Mouse (Mus musculus) mouse trophoblast stem cell (cell line): ENCODE data around the gene Ddi2.

Experiments
- in situ Hi-C, 2 experiments: fragments of 300-500 bp; cut with MseI, MboI; formaldehyde crosslinking; loops; 2 replicates in 1 of 2; 3 replicates in 1 of 2; pipeline ENCODE4 v1.15.1; 2025

Ddi2 gene

DNA sequence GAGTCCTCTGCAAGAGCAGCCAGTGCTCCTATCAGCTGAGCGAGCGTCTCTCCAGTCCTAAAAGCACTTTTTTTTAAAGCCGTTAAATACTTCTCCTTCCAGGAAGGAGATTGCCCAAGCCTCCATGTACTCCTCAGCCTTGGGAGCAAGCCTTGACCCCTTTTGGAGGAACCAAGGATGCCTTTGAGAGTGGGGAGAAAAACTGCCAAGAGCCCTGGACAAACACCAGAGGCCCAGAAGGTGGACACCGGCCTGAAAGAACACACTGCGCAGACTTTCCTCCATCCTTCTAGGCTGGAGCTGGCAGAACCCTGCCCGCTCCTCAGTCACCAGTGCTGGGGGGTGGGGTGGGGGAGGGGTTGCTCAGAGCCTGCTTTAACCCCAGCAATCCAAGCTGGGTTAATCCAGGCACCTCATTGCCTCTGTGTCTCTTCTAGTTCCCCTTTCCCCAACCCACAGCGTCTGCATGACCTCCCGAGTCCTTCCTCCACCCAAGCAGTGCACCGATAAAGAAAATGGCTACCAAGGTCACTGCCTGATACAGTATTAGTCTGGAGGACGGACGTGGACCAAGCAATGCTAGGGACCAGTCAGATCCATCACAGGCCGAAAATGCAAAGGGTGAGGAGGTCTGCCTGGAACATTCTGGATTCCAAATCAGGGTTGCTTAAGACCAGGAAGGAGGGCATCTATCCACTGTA, 67.2 kb downstream of the Ddi2 start:
- in situ Hi-C loops = no loop called here

DNA sequence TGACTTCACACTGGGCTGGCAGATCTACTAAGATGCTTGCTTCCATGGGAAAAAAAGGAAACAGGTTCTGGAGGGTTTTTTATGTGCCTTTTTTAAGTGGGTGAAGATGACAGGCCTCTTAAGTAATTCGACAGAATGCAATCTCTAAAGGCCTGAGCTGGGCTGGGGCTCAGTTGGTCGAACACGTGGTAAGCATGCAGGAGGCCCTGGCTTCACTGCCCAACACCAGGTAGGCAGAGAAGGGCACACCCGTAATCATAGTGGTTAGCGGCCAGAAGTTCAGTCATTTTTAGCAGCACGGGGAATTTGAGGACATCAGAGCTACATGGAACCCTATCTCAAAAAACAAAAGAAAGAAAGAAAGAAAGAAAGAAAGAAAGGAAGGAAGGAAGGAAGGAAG, 68.7 kb downstream of the Ddi2 start:
- in situ Hi-C loops = no loop called here

DNA sequence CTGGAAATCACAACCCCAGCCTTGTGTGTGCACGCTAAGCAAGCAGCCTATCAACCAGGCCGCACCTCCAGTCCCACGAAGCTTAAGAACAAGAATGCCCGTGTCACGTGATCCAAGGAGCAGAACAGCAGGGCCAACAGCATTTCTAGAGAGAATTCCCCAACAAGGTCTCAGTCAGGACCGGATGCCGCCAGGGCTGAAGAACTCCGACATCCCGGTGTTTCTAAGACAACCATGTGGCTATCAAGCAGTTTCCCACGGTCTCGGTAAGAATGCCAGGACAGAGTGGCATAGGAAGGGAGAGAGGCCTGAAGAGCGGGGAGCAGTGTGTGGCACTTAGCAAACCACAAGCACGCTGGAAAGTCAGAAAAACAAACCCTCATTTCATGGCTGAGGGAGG, 69.4 kb downstream of the Ddi2 start:
- in situ Hi-C loops = no loop called here

DNA sequence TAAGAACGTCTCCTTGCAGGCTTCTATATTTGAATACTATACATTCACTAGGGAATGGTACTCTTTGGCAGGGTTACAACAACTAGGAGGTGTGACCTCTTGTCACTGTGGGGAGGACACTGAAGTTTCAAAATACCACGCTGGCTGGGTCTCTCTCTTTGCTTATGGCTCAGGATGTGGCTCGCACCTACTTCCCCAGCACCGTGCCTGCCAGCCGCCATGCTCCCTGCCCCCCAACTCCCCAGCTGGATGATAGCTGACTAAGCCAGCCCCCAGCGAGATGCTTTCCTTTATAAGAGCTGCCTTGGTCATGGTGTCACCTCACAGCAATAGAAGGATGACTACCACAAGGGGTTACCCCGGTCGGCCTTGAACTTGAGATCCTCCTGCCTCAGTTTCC, 70.2 kb downstream of the Ddi2 start:
- in situ Hi-C loops = no loop called here

DNA sequence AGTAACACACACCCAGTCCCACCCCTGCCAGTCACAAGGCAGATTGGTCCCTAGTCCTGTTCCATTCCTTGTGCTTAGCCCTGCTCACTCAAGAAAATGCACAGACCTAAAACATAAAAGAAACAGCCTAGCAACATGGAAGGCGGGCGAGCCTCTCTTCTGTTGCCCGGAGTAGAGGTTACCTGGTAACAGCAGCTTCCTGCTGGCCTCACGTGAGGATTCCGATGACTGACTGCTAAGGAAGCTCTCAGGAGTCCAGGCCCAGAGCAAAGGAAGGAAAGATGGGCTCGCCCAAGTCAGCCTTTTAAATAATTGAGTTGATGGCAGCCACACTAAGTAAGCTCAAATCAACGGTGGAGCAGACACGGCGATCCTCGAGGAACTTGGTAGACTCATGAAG, 71.3 kb downstream of the Ddi2 start:
- in situ Hi-C loops = no loop called here

DNA sequence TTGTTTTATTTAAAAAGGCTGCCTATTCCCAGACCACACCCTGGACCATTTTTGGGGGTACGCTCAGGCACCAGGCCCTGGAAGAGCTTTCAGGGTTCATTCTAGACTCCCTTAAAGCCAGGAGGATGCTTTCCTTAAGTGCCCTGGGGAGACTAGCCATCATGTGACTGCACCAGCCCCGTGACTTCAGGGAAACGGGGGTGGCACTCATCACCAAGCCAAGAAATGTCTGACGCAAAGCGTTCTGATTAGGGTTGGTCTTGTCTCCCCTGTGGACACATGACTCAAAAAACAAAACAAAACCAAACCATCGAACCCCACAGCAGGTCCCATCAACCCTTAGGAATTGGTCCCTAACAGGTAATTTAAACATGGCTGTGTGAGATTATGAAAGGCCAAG, 71.9 kb downstream of the Ddi2 start:
- in situ Hi-C loops = no loop called here

DNA sequence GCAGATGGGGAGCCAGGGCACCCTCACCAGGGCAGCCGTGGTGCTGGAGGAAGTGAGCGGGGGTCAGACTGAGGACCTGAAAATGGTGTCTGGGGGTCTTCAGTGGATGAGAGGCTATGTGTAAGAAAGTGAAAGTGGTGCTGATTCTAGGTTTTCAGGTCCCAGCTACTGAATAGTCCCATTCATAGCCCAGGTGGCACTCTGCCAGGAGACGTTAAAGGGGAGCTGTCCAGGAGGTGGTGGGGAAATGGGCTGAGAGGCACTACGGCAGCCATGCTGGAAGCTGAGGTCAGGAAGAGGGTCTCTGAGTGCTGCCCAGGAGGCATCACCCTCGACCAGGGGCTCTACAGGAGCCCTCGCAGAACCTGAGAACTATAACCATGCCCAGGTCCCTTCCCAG, 74.0 kb downstream of the Ddi2 start:
- in situ Hi-C loops = no loop called here

DNA sequence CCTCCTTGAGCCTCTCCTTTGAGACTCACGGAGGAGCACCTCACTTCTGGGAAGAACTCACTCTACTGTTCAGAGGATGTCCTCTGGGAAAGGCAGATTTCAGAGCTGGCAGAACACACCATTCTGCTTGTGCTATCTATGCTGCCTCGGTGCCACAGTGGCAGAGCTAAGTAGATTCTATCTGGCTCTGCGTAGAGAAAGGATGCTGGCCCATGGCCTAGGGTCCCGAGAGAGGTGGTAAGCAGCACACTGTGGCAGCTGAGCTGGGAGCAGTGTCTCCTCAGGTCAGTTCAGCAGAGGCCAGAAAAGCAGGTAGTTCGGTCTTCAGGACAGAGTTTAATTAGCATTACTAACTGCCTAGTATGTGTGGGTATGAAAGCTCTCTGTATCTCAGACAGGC, 75.0 kb downstream of the Ddi2 start:
- in situ Hi-C loops = no loop called here

DNA sequence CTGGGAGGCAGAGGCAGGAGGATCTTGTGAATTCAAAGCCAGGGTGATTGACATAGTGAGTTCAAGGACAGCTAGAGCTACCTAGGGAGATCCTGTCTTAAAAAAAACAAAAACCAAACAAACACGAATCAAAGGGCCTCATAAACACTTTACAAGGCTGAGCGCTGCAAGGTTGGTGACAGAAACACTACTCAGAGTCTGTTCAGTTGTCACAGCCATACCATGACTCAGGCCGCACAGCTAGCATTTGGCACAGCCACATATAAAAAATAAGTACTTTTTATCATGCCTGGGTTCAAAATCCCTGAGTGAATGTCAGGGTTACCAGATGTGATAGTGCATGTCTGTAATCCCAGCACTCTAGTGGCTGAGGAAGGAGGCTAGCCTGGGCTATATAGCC, 76.0 kb downstream of the Ddi2 start:
- in situ Hi-C loops = no loop called here

DNA sequence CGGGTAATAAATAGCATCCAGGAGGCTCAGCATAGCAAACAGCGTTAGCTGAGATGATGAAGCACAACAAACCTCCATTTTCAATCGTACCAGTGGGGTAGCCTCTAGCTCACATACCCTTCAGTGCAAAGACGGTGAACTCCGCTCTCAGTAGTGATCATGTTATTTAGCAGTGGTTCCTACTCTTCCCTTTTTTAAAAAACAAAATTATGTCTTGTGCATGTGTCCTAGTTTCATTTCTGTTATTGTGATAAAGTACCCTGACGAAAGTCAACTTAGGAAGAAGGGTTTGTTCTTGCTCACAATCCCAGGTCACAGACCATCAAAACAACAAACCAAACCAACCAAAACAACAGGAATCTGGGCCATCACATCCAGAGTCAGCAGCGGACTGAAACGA, 77.2 kb downstream of the Ddi2 start:
- in situ Hi-C loops = no loop called here

DNA sequence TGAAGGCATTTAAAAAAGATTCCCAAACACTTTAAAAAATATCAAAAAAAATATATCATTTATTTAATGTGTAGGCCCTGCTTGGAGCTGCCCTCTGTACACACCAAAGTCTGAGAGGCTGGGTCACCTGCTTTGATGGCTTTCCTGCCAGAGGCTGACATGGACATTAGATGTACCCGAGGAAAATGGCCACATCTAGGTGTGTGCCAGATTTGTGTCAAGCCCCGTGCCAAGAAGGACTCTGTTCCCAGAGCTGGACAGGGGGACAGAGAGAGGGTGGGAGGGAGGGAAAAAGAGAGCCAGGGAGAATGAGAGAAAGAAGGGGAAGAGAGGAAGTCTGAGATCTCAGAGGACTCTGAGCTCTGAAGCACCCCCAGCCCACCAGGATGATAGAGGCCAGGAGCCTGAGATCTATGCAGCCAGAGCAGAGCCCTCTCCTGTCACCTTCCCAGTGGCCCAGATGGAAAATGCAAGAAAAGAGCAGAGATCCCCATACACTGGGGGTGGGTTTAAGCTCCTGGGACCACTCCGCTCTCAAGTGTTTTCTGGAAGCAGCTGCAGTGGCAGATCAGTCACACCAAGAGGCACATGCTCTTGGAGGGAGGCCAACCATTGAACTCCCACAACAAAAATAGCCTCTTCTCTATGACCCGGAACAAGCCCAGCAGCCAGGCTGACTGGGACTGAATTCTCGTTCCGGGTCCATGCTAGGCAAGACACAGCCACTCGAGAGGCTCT, 79.9 kb downstream of the Ddi2 start:
- in situ Hi-C loops = no loop called here

DNA sequence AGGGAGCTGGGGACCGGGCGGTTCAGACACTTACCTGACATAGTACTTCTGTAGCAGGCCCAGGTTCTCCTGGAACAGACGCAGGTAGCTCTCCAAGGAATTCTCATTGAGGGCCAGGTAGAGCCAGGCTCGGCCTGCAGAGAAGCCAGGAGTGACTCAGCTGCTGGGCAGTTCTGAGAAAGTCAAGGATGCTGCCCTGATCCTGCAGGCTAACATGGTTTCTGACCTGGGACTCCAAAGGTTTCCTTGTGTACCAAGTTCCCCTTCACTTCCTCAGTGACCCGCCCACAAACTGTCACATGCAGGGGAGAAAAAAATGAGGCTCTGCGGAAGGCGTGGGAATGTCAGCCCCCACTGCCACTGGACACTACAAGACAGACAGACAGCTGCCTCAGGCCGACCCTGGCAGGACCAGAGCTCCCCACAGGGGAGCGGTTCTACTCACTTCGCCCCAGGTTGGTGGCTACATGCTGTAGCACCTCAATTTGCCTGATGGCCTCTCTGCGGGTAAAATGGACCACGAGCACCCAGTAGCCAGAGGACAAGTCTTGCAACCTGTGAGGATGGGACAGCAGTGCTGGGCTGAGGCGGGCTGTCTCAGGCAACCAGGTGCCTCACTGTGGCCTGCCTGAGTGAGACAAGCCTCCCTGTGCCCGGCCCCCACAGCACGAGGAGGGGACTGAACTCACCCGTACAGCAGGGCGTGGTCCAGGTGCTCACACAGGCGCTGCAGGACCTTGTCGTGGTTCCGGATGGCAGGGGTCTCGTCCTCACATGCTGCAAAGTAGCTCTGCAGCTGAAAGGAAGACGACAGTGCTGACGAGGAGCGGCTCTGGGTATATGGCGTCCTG, 81.0 kb downstream of the Ddi2 start:
- in situ Hi-C loops = no loop called here

DNA sequence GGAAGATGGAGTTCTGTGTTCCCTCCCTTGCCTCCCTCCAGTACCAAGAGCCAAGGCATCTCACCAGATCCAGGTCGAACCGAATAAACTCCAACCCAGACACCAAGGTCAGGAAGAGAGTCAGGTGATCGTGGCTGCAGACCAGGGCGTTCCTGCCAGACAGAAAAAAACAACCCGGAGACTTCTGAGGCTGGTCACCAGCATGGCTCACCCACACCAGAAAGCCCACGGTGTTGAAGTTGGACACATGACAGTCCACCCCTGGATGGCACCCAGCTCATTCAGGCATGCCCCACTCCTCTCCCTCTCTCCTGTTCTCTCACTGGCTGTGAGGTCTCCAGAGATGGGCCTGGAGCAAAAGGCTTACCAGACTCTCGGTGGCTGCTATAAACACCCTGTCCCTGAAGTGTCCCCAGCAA, 81.9 kb downstream of the Ddi2 start:
- in situ Hi-C loops = no loop called here

DNA sequence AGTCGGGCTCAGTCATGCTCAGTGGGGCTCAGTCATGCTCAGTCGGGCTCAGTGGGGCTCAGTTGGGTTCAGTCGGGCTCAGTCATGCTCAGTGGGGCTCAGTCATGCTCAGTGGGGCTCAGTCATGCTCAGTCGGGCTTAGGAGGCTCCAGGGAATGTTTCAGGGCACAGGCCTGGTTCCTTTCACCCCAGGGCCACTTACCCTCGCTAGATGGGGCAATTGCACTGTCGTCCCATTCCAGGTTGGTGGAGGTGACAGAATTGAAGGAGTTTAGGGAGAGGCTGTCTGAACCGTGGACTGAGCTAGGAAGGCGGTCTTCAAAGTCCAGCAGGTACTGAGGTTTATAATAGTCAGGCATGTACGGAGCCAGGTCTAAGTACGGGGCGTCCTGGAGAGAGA, 83.7 kb downstream of the Ddi2 start:
- in situ Hi-C loops = no loop called here

DNA sequence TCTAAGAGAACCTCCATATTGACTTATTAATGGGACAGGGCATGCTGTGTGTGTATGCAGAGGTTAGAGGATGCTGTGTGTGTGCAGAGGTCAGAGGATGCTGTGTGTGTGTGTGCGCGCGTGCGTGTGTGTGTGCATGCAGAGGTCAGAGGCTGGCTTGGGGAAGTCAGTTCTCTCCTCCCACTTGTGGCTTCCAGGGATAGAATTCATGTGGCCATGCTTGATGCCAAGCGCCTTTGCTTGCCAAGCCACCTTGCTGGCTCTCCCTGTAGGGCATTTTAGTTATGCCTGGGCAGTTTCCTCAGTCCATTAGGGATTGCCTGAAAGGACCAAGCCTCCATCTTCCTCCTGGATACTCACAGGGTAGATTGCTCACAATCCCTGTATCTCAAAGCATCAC, 86.5 kb downstream of the Ddi2 start:
- in situ Hi-C loops = no loop called here

DNA sequence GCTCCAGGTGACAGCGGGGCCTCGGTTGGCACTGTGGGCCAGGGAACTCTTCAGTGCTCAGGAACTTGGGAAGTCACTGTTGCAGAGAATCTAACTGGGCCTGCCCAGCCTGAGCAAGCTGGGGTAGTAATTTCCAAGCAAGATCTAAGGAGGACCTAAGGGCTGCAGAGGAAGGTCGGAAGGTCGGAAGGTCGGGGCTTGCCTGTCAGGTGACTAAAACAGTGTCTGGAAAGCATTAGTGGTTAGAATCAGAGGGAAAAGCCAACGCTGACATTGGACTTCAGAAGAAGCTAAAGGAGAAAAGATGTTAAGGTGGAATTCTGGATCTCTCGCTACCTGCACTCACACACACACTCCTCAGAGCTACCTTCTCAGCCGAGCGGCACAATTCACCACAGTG, 87.2 kb downstream of the Ddi2 start:
- in situ Hi-C loops = no loop called here

DNA sequence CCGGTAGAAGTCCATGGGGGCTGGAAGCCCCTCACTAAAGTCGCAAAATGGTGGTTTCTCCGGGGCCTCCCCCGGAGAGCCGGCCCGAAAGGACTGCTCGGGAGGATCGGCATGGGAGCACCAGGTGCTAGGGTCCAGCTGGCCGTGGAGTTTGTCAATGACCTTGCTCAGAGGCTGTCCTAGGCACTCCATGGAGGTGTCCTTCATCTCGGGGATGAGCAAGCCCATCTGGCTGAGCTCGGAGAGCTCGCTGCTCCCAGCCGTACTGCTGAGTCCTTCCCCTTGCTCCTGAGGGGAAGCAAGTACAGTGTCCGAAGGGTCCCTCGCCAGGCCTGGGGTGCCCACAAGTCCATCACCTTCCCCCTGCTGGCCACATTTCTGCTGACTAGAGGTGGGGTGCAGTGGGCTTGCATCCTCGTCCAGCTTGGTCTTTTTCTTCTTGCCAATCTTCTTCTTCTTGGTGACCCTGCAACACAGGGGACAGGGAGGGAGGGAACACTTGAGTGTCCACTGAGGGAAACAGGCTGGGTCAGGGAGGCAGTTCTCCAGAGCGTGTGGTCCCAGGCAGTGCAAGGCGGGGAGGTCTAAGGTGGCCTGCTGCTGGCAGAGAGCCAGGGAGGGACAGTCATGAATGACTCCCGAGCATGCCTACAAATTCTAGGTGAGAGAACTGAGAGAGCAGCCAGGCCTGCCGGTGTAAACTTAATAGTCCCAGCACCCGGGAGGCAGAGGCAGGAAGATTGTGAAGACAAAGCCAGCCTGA, 90.9 kb downstream of the Ddi2 start:
- in situ Hi-C loops = no loop called here

DNA sequence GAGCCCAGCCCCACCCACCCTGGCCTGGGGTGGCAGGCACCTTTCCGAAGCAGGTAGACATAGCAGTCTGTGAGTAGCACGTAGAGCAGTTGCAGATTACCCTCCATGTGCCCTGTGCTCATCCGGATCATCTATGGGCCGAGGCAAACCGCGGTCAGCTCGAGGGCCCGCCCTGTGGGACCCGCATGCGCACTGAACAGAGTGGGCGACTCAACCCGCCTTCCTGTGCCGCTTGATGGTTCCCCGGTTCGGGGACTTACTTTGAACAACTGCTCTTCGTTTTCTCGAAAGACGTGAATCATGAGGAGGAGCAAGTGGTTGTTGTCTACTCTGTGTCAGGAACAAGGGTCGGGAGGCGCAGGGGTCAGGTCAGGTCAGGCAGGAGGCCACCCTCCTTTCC, 92.0 kb downstream of the Ddi2 start:
- in situ Hi-C loops = no loop called here

DNA sequence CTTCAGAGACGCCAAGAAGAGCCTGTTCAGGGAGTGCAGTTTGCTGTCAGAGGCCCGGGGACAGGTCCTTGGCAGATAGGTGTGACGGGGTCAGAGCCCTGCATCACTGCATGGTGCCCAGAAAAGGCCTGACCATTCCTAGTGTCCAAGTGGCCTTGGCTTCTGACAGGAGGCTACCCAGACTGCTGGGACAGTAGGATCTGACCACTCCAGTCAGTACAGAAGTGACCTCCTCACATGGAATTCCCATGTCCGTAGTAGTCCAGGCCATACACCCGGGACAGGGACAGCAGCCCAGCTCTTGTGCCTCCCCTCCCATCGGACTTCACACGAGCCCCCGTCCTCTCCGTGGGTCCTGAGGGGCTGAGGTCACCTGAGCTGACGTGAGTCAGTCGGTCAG, 93.2 kb downstream of the Ddi2 start:
- in situ Hi-C loops = no loop called here

DNA sequence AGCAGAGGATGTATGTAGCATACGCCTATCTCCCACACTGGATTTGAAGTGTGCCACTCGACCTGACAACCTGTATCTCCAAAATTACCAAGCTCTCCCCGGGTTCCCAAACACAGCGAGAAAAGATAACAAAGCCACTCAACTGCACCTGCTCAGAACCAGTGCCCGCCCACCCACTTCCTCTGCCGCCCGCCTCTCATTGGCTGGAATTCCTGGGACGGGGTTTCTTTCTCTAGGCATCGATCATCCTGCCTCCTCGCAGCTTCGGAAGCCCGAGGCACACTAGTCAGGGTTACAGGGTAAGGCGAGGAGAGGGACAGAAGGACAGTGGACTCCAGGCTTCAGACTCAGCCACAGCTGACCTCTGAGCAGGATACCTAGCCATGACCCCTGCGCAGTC, 94.6 kb downstream of the Ddi2 start:
- in situ Hi-C loops = no loop called here
